Mouse (Mus musculus): Measurements from ENCODE around the gene Apoc3.

Apoc3 gene

DNA sequence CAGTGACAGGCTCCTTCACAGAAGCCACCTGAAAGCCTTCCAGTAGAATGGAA lies at the start of gene Apoc3:
Gene Apoc3, minus strand, starts transcription at position 41 of the 53 bp plus-strand sequence.
- DNase-seq: no peak

DNA sequence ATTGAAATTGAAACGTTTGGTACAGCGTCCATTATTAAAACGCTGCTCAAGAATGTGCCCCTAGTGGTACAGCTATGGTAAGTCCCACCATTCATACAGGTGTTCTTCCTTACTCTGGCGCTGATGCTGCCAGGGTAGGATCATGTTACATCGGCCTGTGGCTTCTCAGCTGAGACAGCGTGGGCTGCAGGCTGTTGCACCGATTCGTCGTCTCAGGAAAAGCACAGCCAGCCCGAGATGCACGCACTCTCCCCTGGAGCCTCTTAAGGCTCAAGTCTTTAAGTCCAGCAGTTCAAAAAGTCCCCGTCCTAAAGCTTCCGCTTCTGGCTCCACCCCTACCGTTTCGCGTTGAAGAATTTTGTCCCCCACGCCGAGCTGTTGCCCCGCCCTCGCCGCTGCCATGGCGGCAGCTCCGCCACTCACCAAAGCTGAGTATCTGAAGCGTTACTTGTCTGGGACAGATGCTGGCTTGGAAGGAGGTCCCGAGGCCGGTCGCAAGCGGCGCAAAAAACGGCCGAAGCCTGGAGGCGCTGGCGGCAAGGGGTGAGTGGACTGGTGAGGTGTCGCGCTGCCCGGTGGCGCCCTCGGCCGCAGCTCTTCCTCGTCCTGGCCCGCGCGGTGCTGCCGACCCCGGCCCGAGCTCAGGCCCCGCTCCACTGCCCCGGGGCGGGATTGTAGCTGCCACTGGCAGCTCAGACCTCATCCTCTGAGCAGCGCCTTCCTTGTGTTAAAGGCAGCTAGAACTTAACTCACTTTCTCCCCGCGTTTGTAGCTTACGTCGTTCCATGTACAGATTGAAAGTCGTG lies 47.4 kb upstream of the Apoc3 start, which contains the start of gene Bud13:
Gene Bud13, plus strand, starts transcription at position 378 of the 806 bp plus-strand sequence.
- DNase-seq: peak; percentile 97

- no peak for DNase-seq
Observed at GRCm38 (mm10) chr9:46274494-46274893, 39.1 kb upstream of the Apoc3 start.

DNA sequence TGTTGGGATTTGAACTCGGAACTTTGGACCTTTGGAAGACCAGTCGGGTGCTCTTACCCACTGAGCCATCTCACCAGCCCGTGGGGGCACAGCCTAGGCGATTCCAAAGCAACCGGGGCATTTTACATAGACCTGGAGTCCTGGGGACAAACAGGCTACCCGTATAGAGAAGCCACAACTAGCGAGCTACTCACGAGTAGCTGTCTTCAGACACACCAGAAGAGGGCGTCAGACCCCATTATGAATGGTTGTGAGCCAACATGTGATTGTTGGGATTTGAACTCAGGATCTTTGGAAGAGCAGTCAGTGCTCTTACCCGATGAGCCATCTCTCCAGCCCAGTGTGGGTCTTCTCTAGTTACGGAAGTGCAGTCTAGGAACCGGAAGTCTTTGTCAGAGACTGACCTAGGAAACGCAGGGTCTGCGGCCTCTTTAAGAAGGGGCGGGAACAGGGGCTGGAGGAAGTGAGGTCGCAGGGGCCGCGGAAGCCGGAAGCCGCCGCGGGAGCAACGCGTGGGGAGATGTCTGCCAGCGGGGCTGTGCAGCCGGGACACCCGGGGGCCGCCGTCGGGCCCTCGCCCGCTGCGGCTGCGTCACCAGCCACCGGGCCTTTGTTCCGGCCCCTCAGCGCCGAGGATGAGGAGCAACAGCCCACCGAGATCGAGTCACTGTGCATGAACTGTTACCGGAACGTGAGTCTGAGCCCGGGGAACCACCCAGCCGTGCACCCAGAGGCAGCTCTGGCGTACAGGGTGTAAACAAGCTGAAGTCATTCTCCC lies 37.4 kb upstream of the Apoc3 start, which contains the start of gene Zpr1:
Gene Zpr1, plus strand, starts transcription at position 388 of the 778 bp plus-strand sequence.
- peak; percentile 86 for DNase-seq

- no peak for DNase-seq
Observed at GRCm38 (mm10) chr9:46272070-46272469, 36.6 kb upstream of the Apoc3 start.

DNA sequence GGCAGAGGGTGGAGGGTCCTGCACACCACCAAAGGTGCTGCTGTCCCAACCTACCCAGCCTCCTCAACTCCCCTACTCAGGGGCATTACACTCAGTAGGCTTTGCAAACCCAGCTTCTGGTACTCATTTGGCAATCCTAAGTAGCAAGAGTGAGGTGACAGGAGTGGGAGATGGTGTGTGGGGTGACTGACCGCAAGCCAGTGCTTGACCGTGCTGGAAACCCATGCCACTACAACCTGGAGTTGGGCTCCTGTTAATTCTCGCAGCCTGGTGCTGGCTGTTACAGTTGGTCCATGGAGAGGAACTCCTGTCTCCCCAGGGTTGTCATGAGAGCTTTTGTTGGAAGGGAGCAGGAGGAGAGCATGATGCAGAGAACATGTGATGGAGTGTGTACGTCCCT lies 35.3 kb upstream of the Apoc3 start:
- DNase-seq: no peak

DNA sequence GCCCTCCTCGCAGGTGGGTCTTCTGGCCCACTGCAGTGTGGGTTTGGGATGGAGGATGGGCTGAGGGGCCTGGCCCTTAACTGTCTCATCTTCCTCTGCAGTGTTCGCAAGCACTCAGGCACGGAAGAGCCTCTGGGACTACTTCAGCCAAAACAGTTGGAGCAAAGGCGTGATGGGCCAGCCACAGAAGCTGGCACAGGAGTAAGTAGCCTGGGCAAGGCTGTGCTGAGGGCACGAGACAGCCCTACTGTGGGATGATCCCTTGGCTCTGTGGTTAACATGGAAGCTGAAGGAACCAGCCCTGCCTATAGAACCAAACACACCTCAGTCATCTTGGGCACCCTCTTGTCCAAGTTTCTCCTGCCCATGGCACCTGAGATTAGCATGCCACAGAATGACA lies 33.7 kb upstream of the Apoc3 start:
- DNase-seq: no peak

DNA sequence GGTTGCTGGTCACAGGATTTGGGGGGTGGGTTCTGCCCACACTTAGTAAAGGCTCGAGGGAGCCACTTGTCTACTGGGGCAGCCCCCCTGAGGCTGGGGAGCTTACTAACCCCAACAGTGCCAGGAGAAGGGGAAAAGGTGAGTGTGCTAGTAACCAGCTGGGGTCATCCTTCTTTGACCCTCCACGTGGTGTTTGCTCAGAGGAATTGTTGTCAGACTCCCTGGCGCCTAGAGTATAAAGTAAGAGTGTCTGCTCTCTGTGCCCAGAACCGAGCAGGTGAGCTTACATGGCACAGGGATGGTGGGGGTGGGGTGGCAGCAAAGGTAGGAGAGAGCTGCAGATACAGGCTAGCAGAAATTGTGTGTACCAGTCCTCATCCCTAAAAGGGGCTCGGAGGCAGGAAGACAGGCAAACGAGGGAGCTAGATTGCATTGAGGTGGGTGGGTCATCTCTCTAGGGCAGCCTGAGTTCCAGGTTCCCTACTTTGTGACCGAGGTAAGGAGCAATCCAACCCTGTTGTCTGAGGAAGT lies 33.0 kb upstream of the Apoc3 start, which contains the start of gene Apoa5:
Gene Apoa5, plus strand, starts transcription at position 291 of the 531 bp plus-strand sequence.
- no peak for DNase-seq

DNA sequence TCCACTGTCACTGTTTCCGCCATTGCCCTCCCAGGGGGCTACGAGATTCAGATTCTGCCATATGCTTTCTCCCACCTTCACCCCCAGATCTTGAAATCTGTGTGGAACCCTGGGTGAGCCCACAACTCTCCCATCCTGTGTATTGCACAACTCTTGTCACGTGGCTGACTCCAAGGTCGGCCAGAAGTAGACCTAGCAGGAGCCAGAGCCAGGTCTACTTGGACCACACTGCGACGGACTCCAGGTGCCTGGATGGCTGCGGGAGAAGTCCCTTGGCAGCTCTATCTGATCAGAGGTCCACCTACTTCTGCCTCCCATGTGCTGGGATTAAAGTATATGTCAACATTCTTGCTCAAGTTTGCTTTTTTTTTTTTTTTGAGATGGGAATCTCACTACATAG lies 25.7 kb upstream of the Apoc3 start:
- DNase-seq: no peak

GRCm38 (mm10) chr9:46259111-46259510 lies 23.7 kb upstream of the Apoc3 start:
- no peak for DNase-seq

GRCm38 (mm10) chr9:46257546-46257945 lies 22.1 kb upstream of the Apoc3 start:
- DNase-seq: no peak

- no peak for DNase-seq
Observed at GRCm38 (mm10) chr9:46256658-46257385, 21.4 kb upstream of the Apoc3 start.

DNA sequence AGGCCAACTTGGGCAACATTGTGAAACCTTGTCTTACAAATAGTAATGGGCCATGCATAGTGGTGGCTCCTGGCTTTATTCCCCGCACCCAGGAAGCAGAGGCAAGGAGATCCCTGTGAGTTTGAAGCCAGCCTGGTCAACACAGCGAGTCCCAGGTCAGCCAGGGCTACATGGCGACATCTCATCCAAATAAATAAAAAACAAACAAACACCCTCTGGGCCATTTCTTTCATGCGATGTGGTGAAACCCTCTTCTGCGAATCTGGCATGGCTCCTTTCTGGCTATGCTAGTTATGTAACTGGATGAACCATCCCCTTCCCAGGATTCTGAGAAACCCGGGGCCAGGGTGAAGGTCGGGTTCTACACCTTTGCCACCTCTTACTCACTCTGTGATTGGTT lies 20.7 kb upstream of the Apoc3 start:
- no peak for DNase-seq

GRCm38 (mm10) chr9:46246752-46247324 lies 11.4 kb upstream of the Apoc3 start:
- peak; percentile 78 for DNase-seq

DNA sequence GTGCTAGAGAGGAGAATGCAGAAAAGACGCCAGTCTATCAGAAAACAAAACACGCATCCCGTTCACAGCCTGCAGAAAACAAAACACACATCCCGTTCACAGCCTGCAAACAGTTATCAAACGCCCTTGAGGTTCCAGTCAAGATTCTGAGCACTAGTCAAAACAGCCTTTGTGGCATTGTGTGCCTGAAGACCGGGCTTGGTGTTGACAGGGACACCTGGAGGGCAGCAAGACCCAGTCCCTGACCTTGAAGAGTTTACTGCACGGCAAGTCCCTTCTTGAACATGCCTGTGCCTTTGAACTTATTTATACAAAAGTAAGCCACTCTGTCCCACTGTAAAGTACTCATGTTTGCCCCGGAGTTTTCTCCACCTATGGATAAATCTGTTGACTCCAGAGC lies 8.1 kb upstream of the Apoc3 start:
- no peak for DNase-seq

DNA sequence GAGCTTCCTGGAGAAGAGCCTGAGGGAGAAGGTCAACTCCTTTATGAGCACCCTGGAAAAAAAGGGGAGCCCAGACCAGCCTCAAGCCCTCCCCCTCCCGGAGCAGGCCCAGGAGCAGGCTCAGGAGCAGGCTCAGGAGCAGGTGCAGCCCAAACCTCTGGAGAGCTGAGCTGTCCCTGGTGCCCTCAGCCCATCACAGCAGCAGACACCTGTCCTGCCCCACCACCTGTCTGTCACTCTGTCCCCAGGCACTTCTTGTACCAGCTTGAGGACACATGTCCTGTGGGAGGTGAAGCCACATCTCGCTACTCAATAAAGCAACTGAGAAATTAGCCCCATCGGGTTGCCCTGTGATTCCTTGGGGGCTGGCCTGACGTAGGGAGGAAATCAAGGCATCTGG lies 7.7 kb upstream of the Apoc3 start:
- no peak for DNase-seq

DNA sequence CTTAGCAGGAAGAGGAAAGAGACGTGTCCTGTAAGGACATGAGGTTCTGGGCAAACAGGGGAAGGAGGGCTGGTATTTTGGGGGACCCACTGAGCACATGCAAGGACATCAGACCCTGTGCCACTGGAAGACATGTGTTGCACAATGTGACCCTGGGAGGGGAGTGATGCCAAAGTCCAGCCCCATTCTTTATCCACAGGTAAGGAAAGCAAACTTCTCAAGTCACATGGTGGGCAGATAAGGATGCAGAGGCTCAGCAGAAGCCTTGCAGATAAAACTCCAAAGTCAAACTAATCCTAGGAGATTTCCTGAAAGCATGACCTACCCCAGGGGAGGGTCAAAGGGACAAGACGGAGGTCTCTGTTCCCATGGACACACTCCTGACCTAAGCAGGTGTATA lies 6.4 kb upstream of the Apoc3 start:
- DNase-seq: no peak

DNA sequence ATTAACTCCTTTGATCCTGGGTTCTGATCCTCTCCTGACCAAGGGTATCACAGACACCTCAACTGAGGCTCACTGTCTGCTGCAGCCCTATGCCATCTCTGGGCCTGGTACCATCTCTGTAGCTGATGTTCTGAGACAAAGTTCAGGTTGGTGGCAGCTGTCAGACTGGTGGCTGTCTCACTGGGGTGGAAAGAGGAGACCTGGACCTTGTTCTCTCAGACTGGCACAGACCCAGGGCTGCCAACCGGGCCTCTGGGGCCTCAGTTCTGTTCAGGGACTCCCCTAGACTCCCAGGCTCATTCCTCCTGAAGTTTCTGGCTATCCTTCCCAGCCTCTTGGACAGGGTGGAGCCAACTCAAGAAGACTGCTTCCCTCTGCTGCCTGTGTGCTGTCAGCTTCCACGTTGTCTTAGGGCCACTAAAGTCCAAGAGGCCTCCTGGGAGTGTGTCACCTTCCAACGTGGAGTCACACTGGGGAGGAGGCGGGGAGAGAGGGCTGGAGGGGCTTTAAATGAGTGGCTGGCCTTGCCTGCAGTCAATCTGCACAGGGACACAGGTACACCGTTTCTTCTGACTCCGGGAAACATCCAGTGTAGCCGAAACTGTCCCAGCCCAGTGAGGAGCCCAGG lies 5.2 kb upstream of the Apoc3 start, which contains the start of gene Apoa4:
Gene Apoa4, plus strand, starts transcription at position 171 of the 628 bp plus-strand sequence.
- no peak for DNase-seq

DNA sequence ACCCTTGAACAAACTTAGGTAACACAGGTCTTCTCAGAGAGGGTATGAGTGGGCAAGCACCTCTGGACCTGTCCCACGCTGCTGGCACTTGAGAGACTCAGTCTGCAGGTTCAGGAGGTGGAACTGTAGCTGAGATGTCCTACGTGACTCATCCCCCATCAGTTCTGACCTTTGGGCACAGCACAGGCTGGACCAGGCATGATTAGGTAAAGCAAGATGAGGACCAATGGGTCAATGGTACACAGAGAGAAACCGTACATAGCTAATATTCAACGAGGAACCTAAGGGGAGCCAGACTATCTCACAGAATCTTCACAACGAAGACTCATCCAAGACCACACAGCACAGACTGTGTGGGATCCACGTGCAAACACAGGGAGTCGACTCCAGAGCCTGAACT lies 3.4 kb upstream of the Apoc3 start:
- DNase-seq: no peak

DNA sequence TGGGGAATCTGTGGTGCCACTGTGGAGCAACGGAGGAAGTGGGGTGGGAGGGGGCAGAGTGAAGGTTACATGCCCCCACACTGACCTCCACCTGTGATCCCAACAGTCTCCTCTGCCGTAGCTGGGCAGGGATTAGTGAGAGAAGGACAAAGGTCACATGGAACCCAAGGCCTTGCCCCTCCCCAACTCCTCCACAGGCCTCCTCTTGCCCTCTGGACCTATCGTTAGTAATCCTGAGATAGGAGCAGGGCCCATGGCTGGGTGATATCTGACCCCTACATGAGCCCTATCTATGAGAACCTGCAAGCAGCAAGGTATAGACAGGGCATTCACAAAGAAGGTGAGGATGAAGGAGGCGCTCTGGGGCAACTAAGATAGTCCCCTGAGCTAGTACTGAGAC lies 213 bp upstream of the Apoc3 start:
- DNase-seq: no peak

- DNase-seq: no peak
Observed at GRCm38 (mm10) chr9:46235196-46235595, 240 bp downstream of the Apoc3 start.

GRCm38 (mm10) chr9:46230450-46230975 lies 4.9 kb downstream of the Apoc3 start:
- DNase-seq: no peak

Data from lung, postnatal 14 days (tissue).